Mouse (Mus musculus) stomach, postnatal 0 days (tissue): Measurements from ENCODE around the gene Nek7.

ENCODE experiments used
- CTCF ChIP-seq: IDR thresholded peaks from 2 replicates; pipeline ENCODE4 v1.5.1; 2016; ENCODE audit warnings: antibody characterized with exemption, low read depth, mild to moderate bottlenecking, moderate library complexity
- EP300 ChIP-seq: optimal IDR thresholded peaks from 2 replicates; pipeline ENCODE3; 2016; ENCODE audit warnings: antibody characterized with exemption

- TF ChIP-seq CTCF (no peak), EP300 (no peak)
These were observed 102.4 kb downstream of the Nek7 start for GRCm38 (mm10) chr1:138517360-138518099.
